Mouse (Mus musculus) spleen, adult 2 months (tissue): ENCODE data around the gene Sar1b.

Source experiments
- CTCF ChIP-seq: fragments of 200-500 bp; IDR thresholded peaks from 2 replicates; pipeline ENCODE4 v1.5.1; 2011; ENCODE audit warnings: mild to moderate bottlenecking, inconsistent platforms; ENCODE audit not compliant: insufficient read depth, insufficient read length, insufficient replicate concordance; ENCODE audit errors: extremely low read depth
- POLR2A ChIP-seq: fragments of 200-500 bp; IDR thresholded peaks from 2 replicates; pipeline ENCODE4 v1.6.1; 2011; ENCODE audit warnings: low read depth, low read length, inconsistent platforms

- TF ChIP-seq CTCF: no peak
- no peak for TF ChIP-seq POLR2A
Measured at GRCm38 (mm10) chr11:51809632-51810224, 46.2 kb downstream of the Sar1b start.
